Mouse (Mus musculus): ENCODE data around the gene Sept10.
"Not testable (repeated sequence)": the region's sequence is repeated elsewhere in the genome, so short reads cannot be mapped to it uniquely, and the experiment has no call there.

Gene Sept10

DNA sequence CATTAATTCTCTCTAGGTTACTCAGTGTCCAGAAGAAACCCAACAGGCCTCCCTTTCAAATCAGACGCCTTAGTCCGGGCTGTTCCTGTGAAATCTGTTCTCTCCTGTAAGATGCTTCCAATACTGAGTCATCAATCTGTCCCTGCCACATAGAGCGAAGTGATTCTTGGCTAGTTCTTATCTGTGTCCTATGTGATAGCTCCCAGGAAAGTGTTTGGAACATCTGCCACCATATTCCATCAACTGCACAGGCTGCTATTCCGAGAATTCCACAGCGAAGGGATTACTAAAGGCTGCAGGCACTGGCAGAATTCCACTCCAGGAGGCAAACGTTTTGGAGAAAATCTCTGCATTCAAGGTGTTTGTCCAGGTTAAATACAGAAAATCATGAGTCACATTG lies 94.0 kb downstream of the Sept10 start:
- no peak for DNase-seq (ENCODE audit: low spot score in 2 of 2)

DNA sequence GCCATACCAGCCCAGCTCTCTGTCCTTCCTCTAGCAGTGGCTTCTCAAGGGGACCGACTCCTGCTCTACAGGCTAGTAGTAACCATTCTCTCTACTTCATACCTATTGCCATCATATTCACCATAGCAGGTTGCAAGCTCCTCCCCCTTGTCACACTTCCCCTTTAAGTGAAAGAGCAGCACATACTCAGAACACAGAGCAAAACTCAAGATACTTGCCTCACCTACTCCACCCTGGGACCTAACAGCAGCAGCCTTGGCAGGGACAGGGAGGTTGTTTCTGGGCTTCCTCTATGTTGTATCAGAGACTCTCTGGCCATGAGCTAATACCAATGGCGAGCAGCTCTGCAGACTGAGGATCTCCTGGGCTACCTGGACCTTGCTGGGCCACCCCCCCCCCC lies 96.2 kb downstream of the Sept10 start:
- DNase-seq (ENCODE audit: low spot score in 2 of 2), result no peak

DNA sequence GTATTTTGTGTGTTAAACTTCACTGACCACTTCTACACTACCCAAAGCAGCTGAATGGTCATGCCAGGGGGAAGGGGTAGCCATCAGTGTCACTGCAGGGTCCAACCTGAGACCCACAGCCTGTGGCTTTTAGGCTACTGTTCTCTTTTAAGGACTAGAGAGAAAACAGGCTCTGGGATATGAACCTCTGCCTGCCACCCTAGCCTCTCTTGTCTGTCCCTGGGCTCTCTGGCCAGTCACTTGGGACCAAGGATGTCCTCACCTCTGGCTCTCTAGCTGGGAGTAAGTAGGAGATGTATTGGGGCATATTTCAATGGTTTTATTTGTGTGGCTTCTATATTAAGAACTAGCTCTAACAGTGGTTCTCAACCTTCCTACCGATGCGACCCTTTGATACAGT lies 101.8 kb downstream of the Sept10 start:
- DNase-seq (ENCODE audit: low spot score in 2 of 2), result no peak

DNA sequence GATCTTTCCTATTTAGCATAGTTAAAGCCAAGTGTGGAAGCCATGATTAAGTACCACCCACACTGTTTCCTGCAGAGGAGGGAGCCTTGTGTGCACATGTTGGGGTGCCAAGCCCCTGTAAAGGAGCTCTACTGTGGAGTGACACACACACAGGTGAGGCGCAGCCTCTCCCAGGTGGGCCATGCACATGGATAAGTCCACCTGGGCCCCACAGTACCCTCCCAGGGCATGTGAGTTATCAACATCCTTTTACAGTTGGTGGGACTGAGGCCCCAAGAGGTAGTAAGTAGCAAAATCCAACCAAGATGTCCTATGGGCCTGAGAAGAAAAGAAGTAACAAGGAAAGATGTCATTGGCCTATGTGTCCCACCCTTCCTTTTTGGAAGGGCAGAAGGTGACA lies 102.6 kb downstream of the Sept10 start:
- DNase-seq (ENCODE audit: low spot score in 2 of 2), result no peak

DNA sequence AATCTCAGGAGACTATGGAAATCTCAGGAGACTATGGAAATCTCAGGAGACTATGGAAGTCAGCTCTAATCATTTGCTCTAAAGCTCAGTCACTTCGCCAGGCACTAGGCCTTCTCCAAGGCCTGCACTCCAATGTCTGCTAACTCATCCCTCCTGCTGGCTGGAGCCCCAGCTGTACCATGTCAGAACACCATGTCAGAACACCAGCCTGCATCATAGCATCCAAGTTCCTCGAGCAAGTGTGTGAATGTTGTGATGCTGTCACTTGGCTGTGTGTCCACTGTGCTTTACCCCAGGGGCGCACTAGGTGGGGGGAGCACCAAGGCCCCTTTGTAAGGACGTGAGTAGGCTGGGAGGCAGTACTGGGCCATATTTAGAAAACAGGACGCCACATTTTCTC lies 104.1 kb downstream of the Sept10 start:
- no peak for DNase-seq (ENCODE audit: low spot score in 2 of 2)

DNA sequence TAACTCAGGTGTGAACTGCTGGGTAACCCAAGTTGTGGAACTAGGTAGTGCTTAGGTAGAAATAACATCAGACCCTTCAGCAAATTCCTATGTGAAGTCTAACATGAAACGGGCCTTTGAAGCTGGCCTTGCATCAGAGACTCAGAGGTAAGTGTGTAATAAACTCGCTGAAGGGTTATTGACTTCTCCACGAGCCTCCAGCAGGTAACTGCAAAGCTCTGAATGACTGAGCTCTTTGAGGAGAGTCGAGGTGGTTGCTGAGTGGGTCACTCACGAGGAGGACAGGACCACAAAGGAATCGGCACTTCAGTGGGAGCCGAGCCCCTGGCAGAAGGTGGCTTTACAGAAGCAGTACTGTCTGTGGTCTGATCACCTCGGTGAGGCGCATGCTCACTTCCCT lies 105.3 kb downstream of the Sept10 start:
- DNase-seq (ENCODE audit: low spot score in 2 of 2), result no peak

DNA sequence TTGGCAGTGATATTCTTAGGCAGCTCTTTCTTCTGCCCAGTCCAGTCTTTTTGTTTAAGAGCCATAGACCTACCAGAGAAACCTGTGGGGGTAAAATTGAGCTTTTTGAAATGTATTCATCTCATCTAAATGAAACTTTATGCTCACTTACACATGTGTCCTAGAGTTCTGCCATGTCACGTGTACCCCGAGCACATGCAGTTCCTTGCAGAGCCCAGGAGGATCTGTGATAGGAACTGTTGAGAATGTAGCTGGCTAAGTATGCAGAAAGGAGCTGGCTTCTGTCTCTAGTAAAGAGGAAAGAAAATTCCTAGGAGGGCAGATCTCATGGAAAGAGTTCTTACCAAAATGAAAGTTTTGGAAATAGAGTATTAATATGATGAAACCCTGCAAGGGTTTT lies 106.0 kb downstream of the Sept10 start:
- DNase-seq (ENCODE audit: low spot score in 2 of 2), result no peak

DNA sequence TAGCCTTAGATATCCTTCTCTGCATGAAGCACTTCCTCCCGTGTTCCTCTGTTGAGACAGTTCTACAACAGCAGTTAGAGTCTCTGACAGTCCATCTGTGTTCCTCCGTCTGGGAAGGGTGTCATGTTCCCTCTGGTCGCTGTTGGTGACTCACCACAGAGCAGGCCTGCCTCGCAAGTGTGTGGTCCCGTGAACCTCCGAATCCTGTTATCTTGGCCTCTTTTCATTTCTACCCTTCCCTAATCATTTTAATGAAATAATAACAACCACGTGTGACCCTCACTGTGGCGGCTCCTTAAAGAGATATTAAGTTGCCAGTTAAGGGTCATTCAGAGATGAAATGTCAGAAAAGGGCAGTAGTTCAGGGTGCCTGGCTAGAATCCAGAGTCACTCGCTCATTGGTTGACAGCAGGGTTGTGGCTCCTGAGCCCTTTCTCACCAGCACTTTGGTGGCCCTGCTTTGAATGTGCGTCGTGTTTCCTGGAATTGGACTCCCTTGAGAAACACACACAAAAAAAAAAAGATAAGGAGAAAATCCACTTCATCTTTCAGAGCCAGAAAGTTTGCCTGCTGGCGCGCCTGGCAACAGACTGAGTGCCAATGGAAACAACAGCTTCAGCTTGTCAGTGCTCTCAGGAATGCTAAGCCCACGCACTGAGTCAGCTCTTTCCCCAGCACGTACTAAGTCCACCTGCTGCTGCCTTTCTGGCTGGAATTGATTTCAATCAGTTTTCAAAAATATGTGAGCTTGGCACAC lies 106.9 kb downstream of the Sept10 start:
- DNase-seq (ENCODE audit: low spot score in 2 of 2), result no peak

DNA sequence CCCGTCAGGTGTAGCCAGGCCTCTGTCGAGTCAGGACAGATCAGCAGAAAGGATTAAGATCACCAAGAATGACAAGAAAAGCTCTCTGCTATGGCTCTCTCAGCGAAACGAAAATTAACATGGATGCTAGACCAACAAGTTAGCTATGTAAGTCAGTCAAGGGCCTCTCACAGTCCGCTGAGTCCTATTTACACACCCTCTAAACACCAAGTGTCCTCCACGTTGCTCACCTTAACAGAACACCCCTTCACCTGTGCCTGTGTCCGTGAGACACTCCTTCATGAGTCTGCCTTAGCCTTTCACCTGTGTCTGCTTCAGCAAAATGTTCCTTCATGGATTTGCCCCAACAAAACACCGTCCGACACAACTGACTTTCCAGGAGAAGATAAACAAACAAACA lies 108.3 kb downstream of the Sept10 start:
- no peak for DNase-seq (ENCODE audit: low spot score in 2 of 2)

DNA sequence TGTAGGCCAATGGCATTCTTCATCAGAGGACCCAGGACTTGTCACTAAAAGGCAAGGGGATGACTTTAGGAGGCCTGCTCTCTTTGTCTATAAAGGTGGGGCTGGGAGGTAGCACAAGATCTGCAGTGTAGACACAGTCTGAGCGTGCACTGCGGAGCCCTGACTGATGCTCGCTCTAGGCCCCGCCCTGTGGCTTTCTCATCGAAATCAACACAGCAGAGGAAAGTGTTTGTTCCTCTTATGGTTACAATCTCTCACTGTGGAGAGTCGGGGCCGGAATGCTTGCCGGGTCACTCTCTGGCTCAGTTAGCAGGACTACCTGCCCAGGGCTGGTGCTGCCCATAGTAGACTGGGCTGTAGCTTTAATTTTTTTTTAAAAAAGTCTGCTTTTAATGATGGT lies 108.9 kb downstream of the Sept10 start:
- no peak for DNase-seq (ENCODE audit: low spot score in 2 of 2)

DNA sequence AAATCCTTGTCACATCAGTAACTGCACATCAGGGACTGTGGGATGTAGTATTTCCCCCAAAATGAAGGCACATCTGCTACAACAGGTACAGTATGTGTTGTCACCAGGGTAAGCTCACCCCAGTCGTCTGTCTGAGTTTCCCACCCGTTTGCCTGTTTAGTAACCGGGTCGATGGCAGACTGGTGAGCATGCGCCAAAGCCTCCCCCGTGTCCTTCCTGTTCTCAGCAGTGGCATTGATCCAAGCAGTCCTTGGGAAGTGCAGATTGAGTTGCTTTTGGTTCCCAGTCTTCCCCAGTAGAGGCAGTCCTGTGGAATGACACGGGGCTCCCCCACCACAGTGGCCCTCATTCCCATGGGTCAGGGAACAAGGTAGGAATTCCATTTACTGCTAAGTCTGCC lies 111.3 kb downstream of the Sept10 start:
- no peak for DNase-seq (ENCODE audit: low spot score in 2 of 2)

DNA sequence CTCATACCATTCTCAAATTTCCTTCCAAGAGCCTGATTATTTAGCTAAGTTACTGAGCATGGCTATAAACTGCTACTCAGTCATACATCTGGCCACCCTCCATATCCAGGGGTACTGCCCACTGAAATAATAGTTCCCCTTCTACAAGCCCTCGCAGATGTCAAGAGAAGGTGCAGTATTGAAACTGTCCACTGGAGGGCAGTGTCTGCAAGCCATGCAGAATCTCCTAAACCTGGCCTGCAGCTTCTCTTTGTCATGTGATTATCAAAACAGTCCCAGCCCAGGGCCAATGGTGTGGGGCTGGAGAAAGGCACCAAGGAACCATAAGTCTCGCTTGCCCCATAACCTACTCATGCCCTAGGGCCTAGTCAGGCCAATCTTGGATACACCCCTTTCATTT lies 112.6 kb downstream of the Sept10 start:
- DNase-seq (ENCODE audit: low spot score in 2 of 2), result peak; percentile 60 to 79

DNA sequence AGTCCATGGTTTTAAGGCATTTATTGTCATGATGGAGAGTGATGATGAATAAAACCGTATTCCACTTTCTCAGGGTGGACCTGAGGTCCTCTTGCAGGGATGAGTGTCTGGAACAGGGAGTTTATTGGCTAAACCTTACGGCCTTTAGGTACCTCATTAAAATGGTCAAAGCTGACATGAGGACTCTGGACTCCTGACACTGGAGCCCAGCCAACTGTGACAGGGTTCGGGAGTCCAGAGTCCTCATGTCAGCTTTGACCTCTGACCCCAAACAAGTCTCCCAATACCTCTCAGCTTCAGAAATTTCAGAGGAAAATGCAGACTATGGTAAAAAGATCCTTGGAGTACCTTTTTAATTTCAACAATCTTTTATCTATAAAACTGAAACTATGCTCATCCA lies 115.0 kb downstream of the Sept10 start:
- no peak for DNase-seq (ENCODE audit: low spot score in 2 of 2)

DNA sequence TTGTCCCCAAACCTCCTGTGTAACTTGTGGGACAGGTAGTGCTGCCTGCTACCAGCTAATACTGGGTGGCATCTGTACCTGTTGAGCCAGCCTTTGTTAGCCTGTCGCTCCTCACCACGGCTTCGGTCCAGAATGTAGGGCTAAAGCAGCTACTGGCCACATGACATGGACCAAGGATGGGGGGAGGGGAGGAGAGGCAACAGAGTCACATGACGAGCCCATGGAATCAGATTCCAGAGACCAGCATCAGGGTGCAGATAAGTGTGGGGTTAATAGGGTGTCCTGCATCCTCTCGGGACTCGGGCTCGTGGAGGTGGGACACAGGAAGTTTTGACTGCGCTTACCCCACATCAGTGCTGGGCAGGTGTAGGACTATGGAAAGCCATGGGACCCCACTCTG lies 115.8 kb downstream of the Sept10 start:
- no peak for DNase-seq (ENCODE audit: low spot score in 2 of 2)

DNA sequence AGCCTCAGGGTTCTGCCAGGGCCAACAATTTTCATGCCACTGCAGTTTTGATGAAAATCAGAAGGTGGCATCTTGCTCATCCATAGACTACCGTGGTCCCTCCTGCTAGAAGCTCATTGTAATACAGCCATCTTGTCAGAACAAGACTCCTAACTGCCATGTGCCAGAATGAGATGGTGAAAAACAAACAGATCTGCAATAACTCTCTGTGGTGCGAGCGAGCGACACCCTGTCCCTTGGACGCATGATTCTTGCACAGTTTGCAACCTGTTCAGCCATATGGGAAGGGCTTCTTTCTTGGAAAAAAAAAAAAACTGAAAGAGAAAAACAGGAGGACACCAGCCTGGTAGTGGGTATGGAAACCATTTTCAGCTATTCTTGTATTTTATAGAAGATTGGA lies 117.0 kb downstream of the Sept10 start:
- no peak for DNase-seq (ENCODE audit: low spot score in 2 of 2)

DNA sequence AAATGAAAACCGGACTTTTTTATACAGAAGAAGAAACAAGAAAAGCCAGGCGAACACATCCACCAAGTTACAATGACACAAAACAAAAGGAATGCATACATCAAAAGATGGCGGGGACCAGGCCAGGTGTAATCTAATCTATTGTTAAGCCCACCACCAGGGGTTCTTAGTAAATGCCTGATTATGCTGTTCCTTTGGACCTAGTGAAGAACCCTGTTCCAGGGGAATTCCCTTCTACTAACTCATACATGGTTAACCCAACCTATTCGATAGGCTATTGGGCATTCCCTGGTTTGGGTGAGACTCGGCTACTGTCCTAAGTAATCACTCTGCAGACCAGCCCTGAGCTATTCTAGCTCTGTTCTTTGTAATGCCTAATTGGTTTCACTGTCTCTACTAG lies 118.6 kb downstream of the Sept10 start:
- DNase-seq (ENCODE audit: low spot score in 2 of 2), result not testable (repeated sequence)

DNA sequence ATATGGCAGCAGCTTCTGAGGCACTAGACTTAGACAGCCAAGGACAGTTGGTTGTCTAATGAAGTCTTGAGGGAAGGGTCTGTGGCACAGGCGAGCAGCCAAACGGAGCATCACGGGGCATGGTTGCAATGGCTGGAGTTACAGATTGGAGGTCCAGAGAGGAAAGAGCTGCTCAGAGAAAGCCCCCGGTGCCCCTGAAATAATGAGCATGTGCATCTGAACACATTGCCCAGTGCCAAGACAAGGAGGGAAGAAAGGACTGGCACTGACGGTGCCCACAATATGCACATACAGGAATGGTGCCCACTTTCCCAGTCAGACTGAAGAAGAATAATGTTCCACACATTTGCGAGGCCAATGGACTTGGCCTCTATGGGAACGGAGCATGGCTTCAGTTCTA lies 129.7 kb downstream of the Sept10 start:
- DNase-seq (ENCODE audit: low spot score in 2 of 2), result no peak
